Mouse (Mus musculus): ENCODE measurements around the gene Etv5. TPM values are rescaled to one million over a fixed set of nuclear protein-coding genes. Genes with fewer than 3 reads are reported as not detected.

The Etv5 gene
- polyA plus RNA-seq, 1 experiment from 2014 or later = 14.3 TPM

GRCm38 (mm10) chr16:22379342-22379741 lies 60.2 kb downstream of the Etv5 start:
- H3K9ac ChIP-seq (ENCODE audit: low read length) = no peak overlapping the region
- ATAC-seq (ENCODE audit: insufficient number of reproducible peaks, insufficient read depth, low FRiP score, low read depth) = no peak
- peaks cover 9% of the 10 kb centered on the region for H3K36me3 ChIP-seq (ENCODE audit: control insufficient read depth, insufficient read depth, low read length)
- no peak overlapping the region for H3K4me3 ChIP-seq (ENCODE audit: control insufficient read depth in 1 of 2, insufficient read depth in 1 of 2, low read depth in 1 of 2, low read length in 2 of 2)
- H3K4me1 ChIP-seq (ENCODE audit: control insufficient read depth in 2 of 2, insufficient read depth in 2 of 2, low read length in 2 of 2) = peaks cover 0 to 9% of the 10 kb centered on the region in 2 experiments; a peak in 3 of 4 replicates
- no peak overlapping the region for H3K4me2 ChIP-seq (ENCODE audit: low read length)
- H3K9me3 ChIP-seq (ENCODE audit: control insufficient read depth, low read length) = no peaks in the 10 kb centered on the region
- no peak overlapping the region for H3K27ac ChIP-seq (replicated peaks in 1 of 2; ENCODE audit: control insufficient read depth in 1 of 2, insufficient read depth in 1 of 2, low read depth in 2 of 2, low read length in 2 of 2)
- no peaks in the 10 kb centered on the region for H3K27me3 ChIP-seq (ENCODE audit: control insufficient read depth, insufficient read depth, low read length)
- WGBS = 67% methylated on average over 4 of the region's 4 CpGs

GRCm38 (mm10) chr16:22377714-22378113 lies 61.8 kb downstream of the Etv5 start:
- ATAC-seq (ENCODE audit: insufficient number of reproducible peaks, insufficient read depth, low FRiP score, low read depth) = no peak
- no peaks in the 10 kb centered on the region for H3K27me3 ChIP-seq (ENCODE audit: control insufficient read depth, insufficient read depth, low read length)
- 59% methylated on average over 3 of the region's 3 CpGs for WGBS
- H3K9ac ChIP-seq (ENCODE audit: low read length) = no peak overlapping the region
- H3K36me3 ChIP-seq (ENCODE audit: control insufficient read depth, insufficient read depth, low read length) = no peaks in the 10 kb centered on the region
- H3K4me3 ChIP-seq (ENCODE audit: control insufficient read depth in 1 of 2, insufficient read depth in 1 of 2, low read depth in 1 of 2, low read length in 2 of 2) = no peak overlapping the region
- peaks cover 0 to 9% of the 10 kb centered on the region in 2 experiments; a peak in 3 of 4 replicates for H3K4me1 ChIP-seq (ENCODE audit: control insufficient read depth in 2 of 2, insufficient read depth in 2 of 2, low read length in 2 of 2)
- H3K9me3 ChIP-seq (ENCODE audit: control insufficient read depth, low read length) = no peaks in the 10 kb centered on the region
- H3K4me2 ChIP-seq (ENCODE audit: low read length) = no peak overlapping the region
- no peak overlapping the region for H3K27ac ChIP-seq (replicated peaks in 1 of 2; ENCODE audit: control insufficient read depth in 1 of 2, insufficient read depth in 1 of 2, low read depth in 2 of 2, low read length in 2 of 2)

- H3K27me3 ChIP-seq (ENCODE audit: control insufficient read depth, insufficient read depth, low read length) = no peaks in the 10 kb centered on the region
- H3K4me3 ChIP-seq (ENCODE audit: control insufficient read depth in 1 of 2, insufficient read depth in 1 of 2, low read depth in 1 of 2, low read length in 2 of 2) = no peak overlapping the region
- H3K9ac ChIP-seq (ENCODE audit: low read length) = no peak overlapping the region
- no peaks in the 10 kb centered on the region for H3K9me3 ChIP-seq (ENCODE audit: control insufficient read depth, low read length)
- no peak for ATAC-seq (ENCODE audit: insufficient number of reproducible peaks, insufficient read depth, low FRiP score, low read depth)
- WGBS = 84% methylated on average over 2 of the region's 2 CpGs
- peaks cover 0 to 7% of the 10 kb centered on the region in 2 experiments; a peak in 3 of 4 replicates for H3K4me1 ChIP-seq (ENCODE audit: control insufficient read depth in 2 of 2, insufficient read depth in 2 of 2, low read length in 2 of 2)
- no peak overlapping the region for H3K27ac ChIP-seq (replicated peaks in 1 of 2; ENCODE audit: control insufficient read depth in 1 of 2, insufficient read depth in 1 of 2, low read depth in 2 of 2, low read length in 2 of 2)
- no peaks in the 10 kb centered on the region for H3K36me3 ChIP-seq (ENCODE audit: control insufficient read depth, insufficient read depth, low read length)
- H3K4me2 ChIP-seq (ENCODE audit: low read length) = no peak overlapping the region
These were observed 64.6 kb downstream of the Etv5 start for GRCm38 (mm10) chr16:22374898-22375297.

GRCm38 (mm10) chr16:22372701-22373124 lies 66.8 kb downstream of the Etv5 start:
- H3K9me3 ChIP-seq (ENCODE audit: control insufficient read depth, low read length) = no peaks in the 10 kb centered on the region
- ATAC-seq (ENCODE audit: insufficient number of reproducible peaks, insufficient read depth, low FRiP score, low read depth) = no peak
- 11% methylated on average over 10 of the region's 10 CpGs for WGBS
- H3K4me3 ChIP-seq (ENCODE audit: control insufficient read depth in 1 of 2, insufficient read depth in 1 of 2, low read depth in 1 of 2, low read length in 2 of 2) = no peak overlapping the region
- peak overlapping the region; percentile 28; the same call in 1 of the 2 replicates for H3K9ac ChIP-seq (ENCODE audit: low read length)
- H3K4me2 ChIP-seq (ENCODE audit: low read length) = peak overlapping the region; percentile 20; the same call in 1 of the 2 replicates
- H3K36me3 ChIP-seq (ENCODE audit: control insufficient read depth, insufficient read depth, low read length) = no peaks in the 10 kb centered on the region
- H3K27me3 ChIP-seq (ENCODE audit: control insufficient read depth, insufficient read depth, low read length) = no peaks in the 10 kb centered on the region
- no peaks in the 10 kb centered on the region; a peak in 2 of 4 replicates for H3K4me1 ChIP-seq (ENCODE audit: control insufficient read depth in 2 of 2, insufficient read depth in 2 of 2, low read length in 2 of 2)
- H3K27ac ChIP-seq (replicated peaks in 1 of 2; ENCODE audit: control insufficient read depth in 1 of 2, insufficient read depth in 1 of 2, low read depth in 2 of 2, low read length in 2 of 2) = no peak overlapping the region

GRCm38 (mm10) chr16:22372225-22372624 lies 67.3 kb downstream of the Etv5 start:
- Histone ChIP-seq H3K4me1 (ENCODE audit: control insufficient read depth in 2 of 2, insufficient read depth in 2 of 2, low read length in 2 of 2) (no peaks in the 10 kb centered on the region; a peak in 1 of 4 replicates), H3K36me3 (ENCODE audit: control insufficient read depth, insufficient read depth, low read length) (no peaks in the 10 kb centered on the region), H3K27ac (replicated peaks in 1 of 2; ENCODE audit: control insufficient read depth in 1 of 2, insufficient read depth in 1 of 2, low read depth in 2 of 2, low read length in 2 of 2) (no peak overlapping the region), H3K9me3 (ENCODE audit: control insufficient read depth, low read length) (no peaks in the 10 kb centered on the region), H3K4me2 (ENCODE audit: low read length) (no peak overlapping the region), H3K4me3 (ENCODE audit: control insufficient read depth in 1 of 2, insufficient read depth in 1 of 2, low read depth in 1 of 2, low read length in 2 of 2) (no peak overlapping the region), H3K9ac (ENCODE audit: low read length) (no peak overlapping the region), H3K27me3 (ENCODE audit: control insufficient read depth, insufficient read depth, low read length) (no peaks in the 10 kb centered on the region)
- ATAC-seq (ENCODE audit: insufficient number of reproducible peaks, insufficient read depth, low FRiP score, low read depth) = no peak
- WGBS = 76% methylated on average over 1 of the region's 1 CpGs

- Histone ChIP-seq H3K9me3 (ENCODE audit: control insufficient read depth, low read length) (no peaks in the 10 kb centered on the region), H3K4me1 (ENCODE audit: control insufficient read depth in 2 of 2, insufficient read depth in 2 of 2, low read length in 2 of 2) (no peaks in the 10 kb centered on the region), H3K36me3 (ENCODE audit: control insufficient read depth, insufficient read depth, low read length) (no peaks in the 10 kb centered on the region), H3K4me3 (ENCODE audit: control insufficient read depth in 1 of 2, insufficient read depth in 1 of 2, low read depth in 1 of 2, low read length in 2 of 2) (no peak overlapping the region), H3K9ac (ENCODE audit: low read length) (no peak overlapping the region), H3K27ac (replicated peaks in 1 of 2; ENCODE audit: control insufficient read depth in 1 of 2, insufficient read depth in 1 of 2, low read depth in 2 of 2, low read length in 2 of 2) (no peak overlapping the region), H3K27me3 (ENCODE audit: control insufficient read depth, insufficient read depth, low read length) (no peaks in the 10 kb centered on the region), H3K4me2 (ENCODE audit: low read length) (no peak overlapping the region)
- ATAC-seq (ENCODE audit: insufficient number of reproducible peaks, insufficient read depth, low FRiP score, low read depth) = no peak
- WGBS = 78% methylated on average over 7 of the region's 7 CpGs
These were observed 72.4 kb downstream of the Etv5 start for GRCm38 (mm10) chr16:22367099-22367498.

- Histone ChIP-seq H3K4me3 (ENCODE audit: control insufficient read depth in 1 of 2, insufficient read depth in 1 of 2, low read depth in 1 of 2, low read length in 2 of 2) (no peak overlapping the region), H3K27ac (replicated peaks in 1 of 2; ENCODE audit: control insufficient read depth in 1 of 2, insufficient read depth in 1 of 2, low read depth in 2 of 2, low read length in 2 of 2) (no peak overlapping the region), H3K36me3 (ENCODE audit: control insufficient read depth, insufficient read depth, low read length) (no peaks in the 10 kb centered on the region), H3K4me2 (ENCODE audit: low read length) (no peak overlapping the region), H3K4me1 (ENCODE audit: control insufficient read depth in 2 of 2, insufficient read depth in 2 of 2, low read length in 2 of 2) (no peaks in the 10 kb centered on the region), H3K27me3 (ENCODE audit: control insufficient read depth, insufficient read depth, low read length) (no peaks in the 10 kb centered on the region), H3K9ac (ENCODE audit: low read length) (no peak overlapping the region), H3K9me3 (ENCODE audit: control insufficient read depth, low read length) (no peaks in the 10 kb centered on the region)
- 75% methylated on average over 7 of the region's 7 CpGs for WGBS
- no peak for ATAC-seq (ENCODE audit: insufficient number of reproducible peaks, insufficient read depth, low FRiP score, low read depth)
These were observed 73.5 kb downstream of the Etv5 start for GRCm38 (mm10) chr16:22366040-22366439.

- H3K4me2 ChIP-seq (ENCODE audit: low read length) = no peak overlapping the region
- H3K27ac ChIP-seq (replicated peaks in 1 of 2; ENCODE audit: control insufficient read depth in 1 of 2, insufficient read depth in 1 of 2, low read depth in 2 of 2, low read length in 2 of 2) = no peak overlapping the region
- H3K4me3 ChIP-seq (ENCODE audit: control insufficient read depth in 1 of 2, insufficient read depth in 1 of 2, low read depth in 1 of 2, low read length in 2 of 2) = no peak overlapping the region
- WGBS = 56% methylated on average over 3 of the region's 3 CpGs
- H3K9ac ChIP-seq (ENCODE audit: low read length) = no peak overlapping the region
- no peak for ATAC-seq (ENCODE audit: insufficient number of reproducible peaks, insufficient read depth, low FRiP score, low read depth)
- H3K4me1 ChIP-seq (ENCODE audit: control insufficient read depth in 2 of 2, insufficient read depth in 2 of 2, low read length in 2 of 2) = no peaks in the 10 kb centered on the region
- no peaks in the 10 kb centered on the region for H3K36me3 ChIP-seq (ENCODE audit: control insufficient read depth, insufficient read depth, low read length)
- H3K9me3 ChIP-seq (ENCODE audit: control insufficient read depth, low read length) = no peaks in the 10 kb centered on the region
- H3K27me3 ChIP-seq (ENCODE audit: control insufficient read depth, insufficient read depth, low read length) = no peaks in the 10 kb centered on the region
These were observed 73.9 kb downstream of the Etv5 start for GRCm38 (mm10) chr16:22365596-22365995.

Measured in heart, embryonic 14.5 days (tissue).